Mouse (Mus musculus): ENCODE measurements around the gene Syn1. TPM values are rescaled to one million over a fixed set of nuclear protein-coding genes. Genes with fewer than 3 reads are reported as not detected.

Syn1 gene
- 0.19 and 0.28 TPM in 2 replicates for polyA plus RNA-seq (2015; fragmentation: Nextera tagmentation; extraction: Ambion mirVana)

DNA sequence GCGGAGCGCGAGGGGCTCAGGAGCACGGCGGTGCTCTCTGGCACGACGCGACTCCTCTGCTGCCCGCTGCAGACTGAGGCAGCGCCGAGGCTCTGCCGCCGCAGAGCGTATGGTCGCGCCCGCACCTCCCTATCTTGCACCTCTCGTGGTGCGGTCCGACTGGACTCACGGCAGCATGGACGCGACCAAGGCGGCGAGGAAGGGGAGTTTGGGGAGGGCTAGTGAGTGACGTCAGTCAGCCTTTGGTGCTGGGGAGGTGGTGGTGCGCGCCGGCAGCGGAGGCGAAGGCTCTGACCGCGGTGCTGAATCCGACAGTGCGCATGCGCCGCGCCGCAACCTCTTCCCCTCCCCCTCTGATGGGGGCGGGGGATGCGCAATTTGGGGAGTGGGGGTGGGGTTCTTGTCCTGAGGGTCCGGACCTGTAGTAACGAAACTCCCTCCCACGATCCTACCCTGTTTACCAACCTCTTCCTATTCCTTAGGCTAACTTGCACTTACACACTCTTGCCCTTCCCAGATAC lies at the start of gene Syn1:
TSS of gene Syn1 (minus strand) at position 161 of the 521 bp plus-strand sequence.
- Histone ChIP-seq H3K4me1 (no peaks in the 10 kb centered on the region), H3K36me3 (no peaks in the 10 kb centered on the region; the same call in 1 of the 2 replicates), H3K9ac (no peak within 1 kb of the TSS), H3K27me3 (peaks cover 14% of the 10 kb centered on the region; the same call in 1 of the 2 replicates), H3K27ac (no peak within 1 kb of the TSS), H3K4me3 (peak within 1 kb of the TSS; percentile 43), H3K9me3 (no peaks in the 10 kb centered on the region), H3K4me2 (replicated peaks) (peak within 1 kb of the TSS; percentile 72)
- 14% methylated on average over 17 of the region's 44 CpGs for WGBS
- ATAC-seq (ENCODE audit: low FRiP score, low read depth) = peak; percentile 95

DNA sequence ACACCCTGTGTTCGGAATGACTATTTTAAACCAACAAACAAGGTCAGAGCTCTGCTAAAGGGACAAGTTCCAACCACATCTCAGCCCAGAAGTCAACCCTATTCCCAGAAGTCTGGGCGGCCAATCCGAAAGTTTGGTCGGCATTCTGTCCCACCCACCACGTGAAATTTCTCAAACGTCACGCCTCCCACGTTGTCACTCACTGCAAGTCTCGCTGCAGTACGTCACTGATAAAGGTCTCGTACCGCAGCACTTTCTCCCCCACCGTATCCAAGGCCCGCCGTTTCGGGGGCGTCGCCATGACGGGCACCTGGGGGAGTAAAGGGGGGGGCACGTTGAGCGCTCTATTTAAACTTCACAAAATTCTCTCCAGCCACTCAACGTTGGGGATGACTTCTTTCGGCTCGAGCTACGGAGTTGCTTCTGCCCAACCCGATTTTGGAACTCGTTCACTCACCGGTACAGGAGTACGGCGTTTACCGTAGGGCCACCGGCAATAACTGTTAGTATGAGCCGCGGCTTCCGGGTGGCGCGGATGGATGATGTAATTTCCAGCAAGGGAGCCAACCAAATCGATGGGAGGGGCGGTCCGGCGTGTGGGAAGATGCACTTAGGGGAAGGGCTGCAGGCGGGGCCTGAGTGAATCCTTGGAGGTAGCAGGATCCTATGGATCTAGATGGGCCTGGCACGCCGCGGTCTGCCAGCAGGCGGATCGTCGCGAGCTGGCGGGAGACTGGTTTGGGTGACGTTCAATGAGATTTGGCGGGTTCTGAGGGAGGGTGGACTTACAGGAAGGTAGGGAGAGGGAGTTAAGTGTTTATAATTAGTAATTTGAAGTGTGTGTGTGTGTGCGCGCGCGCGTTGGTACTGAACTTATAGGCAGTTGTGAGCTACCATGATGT lies 40.9 kb upstream of the Syn1 start, which contains the start of gene Uxt:
TSS of gene Uxt (minus strand) at position 541 of the 902 bp plus-strand sequence.
- Histone ChIP-seq H3K9ac (peak within 1 kb of the TSS; percentile 61), H3K4me1 (no peaks in the 10 kb centered on the region), H3K27ac (peak within 1 kb of the TSS; percentile 65), H3K9me3 (no peaks in the 10 kb centered on the region), H3K4me2 (replicated peaks) (peak within 1 kb of the TSS; percentile 60), H3K36me3 (no peaks in the 10 kb centered on the region; the same call in 1 of the 2 replicates), H3K4me3 (peak within 1 kb of the TSS; percentile 52), H3K27me3 (no peaks in the 10 kb centered on the region)
- WGBS = 20% methylated on average over 57 of the region's 57 CpGs
- peak; percentile 98 for ATAC-seq (ENCODE audit: low FRiP score, low read depth)

DNA sequence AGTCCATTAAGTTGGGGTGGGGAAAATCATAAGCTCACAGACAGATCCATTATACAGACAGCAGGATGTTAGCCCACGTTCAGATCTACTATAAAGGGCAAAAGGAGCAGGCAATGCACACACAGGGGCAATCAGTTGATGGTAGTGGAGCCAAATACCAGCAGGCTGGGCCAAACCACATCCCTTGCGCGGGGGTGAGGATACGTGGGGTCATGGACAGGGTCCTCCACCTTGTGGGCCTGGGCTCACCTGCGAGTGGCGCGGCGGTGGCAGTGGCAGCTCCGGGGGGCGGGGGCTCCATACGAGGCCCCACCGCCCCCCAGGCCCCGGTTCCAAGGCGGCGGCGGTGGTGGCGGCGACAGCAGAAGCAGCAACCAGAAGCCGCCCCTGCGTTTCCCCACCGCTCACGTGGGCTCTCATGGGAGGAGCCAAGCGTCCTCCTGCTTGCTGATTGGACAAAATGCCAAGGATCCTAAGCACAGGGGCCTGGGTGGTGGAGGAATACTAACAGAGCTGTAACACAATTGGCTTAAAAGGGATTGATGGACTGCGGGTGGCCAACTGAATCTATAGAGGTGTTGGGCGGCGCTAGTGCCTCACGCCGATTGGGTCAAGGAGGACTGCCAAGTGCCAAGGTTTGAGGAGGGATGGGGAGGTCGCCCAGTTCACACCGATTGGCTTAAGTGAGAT lies 29.5 kb upstream of the Syn1 start, which contains the start of gene Elk1:
TSS of gene Elk1 (minus strand) at position 418 of the 690 bp plus-strand sequence.
- Histone ChIP-seq H3K9ac (peak within 1 kb of the TSS; percentile 72), H3K9me3 (no peaks in the 10 kb centered on the region), H3K4me3 (peak within 1 kb of the TSS; percentile 62), H3K36me3 (no peaks in the 10 kb centered on the region), H3K4me1 (no peaks in the 10 kb centered on the region), H3K27me3 (no peaks in the 10 kb centered on the region), H3K27ac (no peak within 1 kb of the TSS; the same call in 1 of the 2 replicates), H3K4me2 (replicated peaks) (peak within 1 kb of the TSS; percentile 62)
- ATAC-seq (ENCODE audit: low FRiP score, low read depth) = peak; percentile 97
- WGBS = 8% methylated on average over 22 of the region's 30 CpGs

DNA sequence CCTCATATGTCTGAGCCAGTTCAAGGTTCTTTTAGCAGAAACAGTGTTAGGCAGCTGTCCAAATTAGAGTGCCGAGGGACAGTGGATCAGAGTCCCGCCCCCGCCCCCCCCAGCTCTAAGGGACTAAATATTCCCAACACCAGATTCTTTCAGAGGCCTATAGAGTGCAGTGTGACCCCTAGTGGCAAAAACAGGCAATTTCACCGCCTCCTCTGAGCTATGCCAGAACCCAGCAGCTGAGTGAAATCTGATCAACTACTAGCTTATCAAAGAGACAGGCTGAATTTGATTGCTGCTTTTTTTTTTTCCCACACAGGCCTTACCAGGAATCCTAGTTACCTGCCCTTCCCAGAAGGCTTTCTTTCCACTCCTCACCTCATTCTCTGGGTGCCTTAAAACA lies 25.3 kb upstream of the Syn1 start:
- WGBS = 14% methylated on average over 4 of the region's 4 CpGs
- H3K9ac ChIP-seq = no peak overlapping the region
- no peak overlapping the region for H3K27ac ChIP-seq
- H3K9me3 ChIP-seq = no peaks in the 10 kb centered on the region
- no peaks in the 10 kb centered on the region for H3K4me1 ChIP-seq
- no peaks in the 10 kb centered on the region; the same call in 1 of the 2 replicates for H3K36me3 ChIP-seq
- no peak for ATAC-seq (ENCODE audit: low FRiP score, low read depth)
- H3K4me2 ChIP-seq (replicated peaks) = no peak overlapping the region
- no peak overlapping the region for H3K4me3 ChIP-seq
- no peaks in the 10 kb centered on the region for H3K27me3 ChIP-seq

DNA sequence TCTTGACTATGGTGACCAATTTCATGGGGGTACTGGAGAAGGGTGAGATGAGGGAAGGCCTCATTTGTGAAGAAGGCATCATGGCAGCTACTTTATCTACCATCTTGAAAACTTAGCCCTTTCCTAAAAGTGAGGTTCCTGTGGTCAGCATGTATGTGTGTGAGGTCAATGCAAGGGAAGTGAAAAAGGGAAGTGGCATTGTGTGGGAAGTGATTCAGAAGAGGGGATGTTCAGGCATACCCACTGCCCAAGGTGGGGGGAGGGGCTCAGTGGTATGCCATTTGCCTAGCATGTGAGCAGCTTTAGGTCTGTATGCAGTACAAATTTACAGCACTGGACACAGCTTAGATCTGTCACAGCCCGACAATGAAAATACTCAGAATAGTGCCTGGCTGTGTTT lies 11.2 kb upstream of the Syn1 start:
- no peaks in the 10 kb centered on the region for H3K27me3 ChIP-seq
- no peak for ATAC-seq (ENCODE audit: low FRiP score, low read depth)
- peaks cover 35% of the 10 kb centered on the region for H3K36me3 ChIP-seq
- WGBS = 88% methylated on average over 1 of the region's 1 CpGs
- H3K9ac ChIP-seq = no peak overlapping the region
- no peak overlapping the region for H3K4me2 ChIP-seq (replicated peaks)
- no peaks in the 10 kb centered on the region for H3K9me3 ChIP-seq
- H3K4me3 ChIP-seq = no peak overlapping the region
- H3K4me1 ChIP-seq = no peaks in the 10 kb centered on the region
- H3K27ac ChIP-seq = no peak overlapping the region

DNA sequence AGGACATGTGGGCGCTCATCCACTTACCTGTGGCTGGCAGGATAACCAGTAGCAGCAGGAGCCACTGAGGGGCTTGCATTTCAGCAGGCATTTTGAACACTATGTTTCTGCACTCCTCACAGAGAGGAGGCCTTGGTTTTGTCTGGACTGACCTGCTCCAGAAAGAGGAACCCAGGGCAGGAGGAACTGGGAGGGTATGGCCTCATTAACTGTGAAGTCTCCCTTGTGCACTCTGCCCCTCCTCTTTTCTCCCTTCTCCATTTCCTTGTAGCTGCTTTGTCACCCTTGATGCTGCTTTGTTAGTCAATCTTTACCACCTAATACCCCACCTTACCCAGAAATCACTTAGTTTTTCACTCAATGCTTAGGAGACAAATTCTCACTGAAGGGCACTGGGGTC lies 10.6 kb upstream of the Syn1 start, which contains the start of gene Cfp:
TSS of gene Cfp (minus strand) at position 192 of the 400 bp plus-strand sequence.
- WGBS = 91% methylated on average over 1 of the region's 1 CpGs
- Histone ChIP-seq H3K9ac (no peak within 1 kb of the TSS), H3K4me1 (no peaks in the 10 kb centered on the region), H3K4me2 (replicated peaks) (no peak within 1 kb of the TSS), H3K4me3 (no peak within 1 kb of the TSS), H3K9me3 (no peaks in the 10 kb centered on the region), H3K27ac (no peak within 1 kb of the TSS), H3K36me3 (peaks cover 30% of the 10 kb centered on the region), H3K27me3 (no peaks in the 10 kb centered on the region)
- no peak for ATAC-seq (ENCODE audit: low FRiP score, low read depth)

DNA sequence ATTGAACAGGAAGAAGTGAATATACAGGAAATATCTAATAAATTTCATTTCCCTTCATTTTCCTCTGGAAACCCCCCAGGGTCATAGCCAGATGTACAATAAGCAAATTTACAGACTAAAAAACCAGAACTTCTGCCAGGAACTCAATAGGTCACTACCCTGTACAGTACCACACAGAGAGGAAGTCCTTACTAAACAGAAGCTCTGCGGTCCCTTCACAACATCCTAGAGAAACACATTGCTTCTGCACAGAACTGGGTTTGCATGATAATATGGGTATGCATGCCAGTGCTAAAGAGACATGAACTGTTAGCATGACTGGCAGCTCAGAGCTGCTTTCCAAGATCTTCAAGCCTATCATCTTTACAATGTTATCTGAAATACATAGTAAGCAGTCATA lies 9.1 kb upstream of the Syn1 start:
- no peak for ATAC-seq (ENCODE audit: low FRiP score, low read depth)
- WGBS = 79% methylated on average over 1 of the region's 1 CpGs
- no peak overlapping the region for H3K9ac ChIP-seq
- H3K27me3 ChIP-seq = no peaks in the 10 kb centered on the region
- no peaks in the 10 kb centered on the region for H3K4me1 ChIP-seq
- peaks cover 18% of the 10 kb centered on the region for H3K36me3 ChIP-seq
- no peak overlapping the region for H3K4me3 ChIP-seq
- H3K27ac ChIP-seq = no peak overlapping the region
- H3K9me3 ChIP-seq = no peaks in the 10 kb centered on the region
- no peak overlapping the region for H3K4me2 ChIP-seq (replicated peaks)

DNA sequence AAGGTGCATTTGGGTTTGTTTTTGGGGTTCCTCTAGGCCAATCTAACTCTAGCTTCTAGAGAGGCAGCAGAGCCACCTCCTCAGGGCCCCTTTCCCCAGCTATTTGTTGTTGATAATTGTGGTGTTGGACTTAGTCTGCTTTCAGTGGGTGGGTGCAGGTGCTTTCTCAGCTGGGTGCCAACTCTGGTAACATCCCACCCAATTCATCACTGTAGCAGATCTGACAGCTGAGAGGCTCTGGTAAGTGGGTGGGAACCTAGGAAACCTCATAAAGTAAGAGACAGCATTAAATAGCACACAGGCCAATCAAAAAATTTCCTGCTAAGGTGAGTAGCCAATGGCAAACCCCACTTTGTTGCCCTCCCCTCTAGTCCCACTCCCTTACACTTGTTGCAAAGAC lies 4.2 kb upstream of the Syn1 start:
- no peak for ATAC-seq (ENCODE audit: low FRiP score, low read depth)

DNA sequence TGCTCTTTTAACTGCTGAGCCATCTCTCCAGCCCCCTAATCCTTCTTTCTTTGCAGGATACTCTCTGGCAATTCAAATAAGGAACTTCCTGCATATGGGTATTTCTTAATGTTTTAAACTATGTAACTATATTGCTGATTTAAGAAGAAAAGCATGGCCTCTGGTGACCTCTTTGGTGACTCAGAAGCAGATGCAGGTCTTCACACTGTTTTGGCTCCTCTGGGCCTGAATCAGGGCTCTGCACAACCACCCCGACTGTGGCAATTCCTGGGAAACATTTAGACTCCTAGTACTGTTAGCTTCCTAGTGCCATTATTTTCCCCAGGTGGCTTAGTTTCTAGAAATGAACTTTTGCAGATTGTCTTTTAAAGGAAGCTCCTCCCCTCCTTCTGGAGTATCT lies 2.7 kb upstream of the Syn1 start:
- Histone ChIP-seq H3K36me3 (peaks cover 13% of the 10 kb centered on the region), H3K9ac (no peak overlapping the region), H3K27me3 (peaks cover 14% of the 10 kb centered on the region; the same call in 1 of the 2 replicates), H3K4me2 (replicated peaks) (no peak overlapping the region), H3K4me1 (no peaks in the 10 kb centered on the region), H3K9me3 (no peaks in the 10 kb centered on the region), H3K27ac (no peak overlapping the region), H3K4me3 (no peak overlapping the region)
- 73% methylated on average over 1 of the region's 1 CpGs for WGBS
- no peak for ATAC-seq (ENCODE audit: low FRiP score, low read depth)

More for the DNA sequence above, 4.2 kb upstream of the Syn1 start:
- H3K27ac ChIP-seq = no peak overlapping the region
- no peak overlapping the region for H3K4me2 ChIP-seq (replicated peaks)
- no peak overlapping the region for H3K9ac ChIP-seq
- peaks cover 13% of the 10 kb centered on the region for H3K36me3 ChIP-seq
- H3K4me3 ChIP-seq = no peak overlapping the region
- no peaks in the 10 kb centered on the region for H3K9me3 ChIP-seq
- peaks cover 6% of the 10 kb centered on the region; the same call in 1 of the 2 replicates for H3K27me3 ChIP-seq
- no peaks in the 10 kb centered on the region for H3K4me1 ChIP-seq

DNA sequence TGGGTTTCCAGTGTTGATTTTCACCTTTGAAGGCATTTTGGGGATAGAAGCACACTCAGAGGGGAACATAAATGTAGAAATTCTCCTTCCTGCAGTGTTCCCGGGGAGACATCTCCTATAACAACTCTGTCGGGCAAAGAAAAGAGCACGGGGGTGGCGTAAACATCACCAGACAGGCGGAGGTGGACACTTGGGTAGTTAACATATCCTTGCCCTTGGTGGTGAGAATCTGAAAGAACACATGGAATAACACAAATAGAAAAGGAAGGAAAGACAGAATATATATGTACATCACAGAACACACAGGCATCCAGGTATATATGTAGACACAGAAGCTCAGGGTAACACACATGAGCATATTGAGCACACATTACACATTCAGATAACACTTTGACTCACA lies 562 bp upstream of the Syn1 start:
- Histone ChIP-seq H3K4me3 (no peak overlapping the region), H3K9ac (no peak overlapping the region), H3K27ac (no peak overlapping the region), H3K9me3 (no peaks in the 10 kb centered on the region), H3K27me3 (peaks cover 14% of the 10 kb centered on the region; the same call in 1 of the 2 replicates), H3K4me2 (replicated peaks) (peak overlapping the region; percentile 72), H3K4me1 (no peaks in the 10 kb centered on the region), H3K36me3 (no peaks in the 10 kb centered on the region; the same call in 1 of the 2 replicates)
- 46% methylated on average over 5 of the region's 5 CpGs for WGBS
- no peak for ATAC-seq (ENCODE audit: low FRiP score, low read depth)

DNA sequence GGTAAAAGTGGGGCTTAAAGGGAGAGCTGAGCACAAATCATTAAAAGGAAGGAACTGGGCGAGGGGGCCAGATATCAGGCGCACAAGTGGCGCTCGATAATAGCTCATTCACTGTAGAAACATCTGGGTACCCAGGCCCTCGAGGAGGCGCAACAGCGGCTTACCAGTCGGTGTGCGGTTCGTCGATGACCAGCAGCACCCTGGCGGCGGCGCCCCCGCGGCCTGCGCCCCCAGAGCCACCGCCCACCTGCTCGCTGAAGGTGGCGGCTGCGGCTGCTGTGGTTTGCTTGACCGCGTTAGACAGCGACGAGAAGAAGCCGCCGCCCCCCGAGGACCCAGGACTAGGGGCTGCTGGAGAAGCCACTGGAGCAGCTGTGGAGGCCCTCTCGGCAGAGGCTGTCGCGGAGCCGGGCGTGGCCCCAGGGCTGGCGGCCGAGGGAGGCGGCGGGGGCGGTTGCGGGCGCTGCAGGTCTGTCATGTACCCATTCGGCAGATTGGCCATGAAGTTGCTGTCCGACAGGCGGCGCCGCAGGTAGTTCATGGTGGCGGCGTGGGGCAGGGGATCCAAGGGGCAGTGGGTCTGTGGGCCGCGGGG lies 458 bp downstream of the Syn1 start:
- Histone ChIP-seq H3K9ac (no peak overlapping the region), H3K36me3 (no peaks in the 10 kb centered on the region; the same call in 1 of the 2 replicates)
- WGBS = 19% methylated on average over 41 of the region's 49 CpGs

More for the DNA sequence above, 458 bp downstream of the Syn1 start:
- ATAC-seq (ENCODE audit: low FRiP score, low read depth) = peak; percentile 57; the same call in 1 of the 2 replicates
- peaks cover 14% of the 10 kb centered on the region; the same call in 1 of the 2 replicates for H3K27me3 ChIP-seq
- peak overlapping the region; percentile 43 for H3K4me3 ChIP-seq
- no peaks in the 10 kb centered on the region for H3K9me3 ChIP-seq
- H3K4me2 ChIP-seq (replicated peaks) = peak overlapping the region; percentile 72
- no peak overlapping the region for H3K27ac ChIP-seq
- no peaks in the 10 kb centered on the region for H3K4me1 ChIP-seq
